Mouse (Mus musculus): ENCODE measurements around the gene Gm21905. TPM values are rescaled to one million over a fixed set of nuclear protein-coding genes. Genes with fewer than 3 reads are reported as not detected.

Gm21905 gene
- not detected in 2 replicates for polyA plus RNA-seq (2015; fragmentation: Nextera tagmentation; extraction: Ambion mirVana)

DNA sequence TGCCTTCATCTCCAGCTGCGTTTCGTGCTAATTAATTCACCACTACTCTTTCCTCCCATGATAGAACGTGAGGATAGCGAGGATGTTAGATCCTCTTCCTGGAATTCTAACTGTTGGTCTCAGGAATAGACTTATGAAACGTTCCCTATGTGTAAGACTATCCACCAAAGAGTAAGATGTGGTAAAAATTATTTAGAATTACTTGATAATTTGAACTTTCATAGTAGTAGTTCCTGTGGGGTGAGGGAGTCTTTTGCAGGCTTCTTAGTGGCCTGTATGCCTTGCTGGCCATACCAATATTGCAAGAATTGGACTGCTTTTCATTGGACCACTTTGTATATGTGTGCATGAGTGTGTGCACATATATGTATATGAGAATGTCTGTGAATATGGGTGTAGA is at the start of gene Gm21905:
Gene Gm21905, minus strand, starts transcription at position 101 of the 400 bp plus-strand sequence.

DNA sequence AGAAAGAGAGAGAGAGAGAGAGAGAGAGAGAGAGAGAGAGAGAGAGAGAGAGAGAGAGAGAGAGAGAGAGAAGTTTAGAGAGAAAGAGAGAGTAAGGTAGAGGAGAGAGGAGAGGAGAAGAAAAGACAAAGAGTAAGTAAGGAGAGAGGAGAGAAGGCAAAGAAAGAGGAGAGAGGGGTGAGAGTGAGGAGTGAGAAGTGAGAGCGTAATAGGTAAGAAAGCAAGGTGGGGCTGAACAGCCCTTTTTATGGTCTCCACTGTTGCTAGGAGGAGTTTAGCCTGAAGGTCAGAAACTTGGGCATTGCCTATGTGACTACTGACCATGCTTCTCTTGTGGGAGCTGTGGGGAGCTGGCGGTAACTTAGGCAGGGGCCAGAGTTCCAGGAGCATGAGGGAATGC is 4.9 kb downstream of the Gm21905 start, which contains the start of gene Gm5108:
Gene Gm5108, plus strand, starts transcription at position 301 of the 400 bp plus-strand sequence.

Other genes with a start within 250 kb of the Gm21905 start
- gene Atp8a1, start 99.0 kb downstream of the Gm21905 start, polyA plus RNA-seq (2015; fragmentation: Nextera tagmentation; extraction: Ambion mirVana): 4.5 and 5.1 TPM in 2 replicates
- not detected in 2 replicates for gene Gm5108, start 4.8 kb downstream of the Gm21905 start, polyA plus RNA-seq (2015; fragmentation: Nextera tagmentation; extraction: Ambion mirVana)
- gene Grxcr1, start 85.4 kb upstream of the Gm21905 start, polyA plus RNA-seq (2015; fragmentation: Nextera tagmentation; extraction: Ambion mirVana): not detected in 2 replicates